Mouse (Mus musculus): ENCODE data around the gene Gns. TPM values are rescaled to one million over a fixed set of nuclear protein-coding genes. Genes with fewer than 3 reads are reported as not detected.

Gene Gns
- total RNA-seq, 1 experiment from 2014 or later = 96.6 TPM

GRCm38 (mm10) chr10:121439310-121439731, 74.4 kb downstream of the Gns start:
- ATAC-seq (ENCODE audit: extremely low read depth, insufficient number of reproducible peaks, low FRiP score, poor library complexity, severe bottlenecking) = no peak

GRCm38 (mm10) chr10:121443791-121444190, 78.9 kb downstream of the Gns start:
- ATAC-seq (ENCODE audit: extremely low read depth, insufficient number of reproducible peaks, low FRiP score, poor library complexity, severe bottlenecking) = no peak

- no peak for ATAC-seq (ENCODE audit: extremely low read depth, insufficient number of reproducible peaks, low FRiP score, poor library complexity, severe bottlenecking)
Measured at GRCm38 (mm10) chr10:121444198-121444597, 79.3 kb downstream of the Gns start.

- ATAC-seq (ENCODE audit: extremely low read depth, insufficient number of reproducible peaks, low FRiP score, poor library complexity, severe bottlenecking) = no peak
Measured at GRCm38 (mm10) chr10:121445808-121446207, 80.9 kb downstream of the Gns start.

Other genes with a start within 250 kb of the Gns start
- gene Tbc1d30, start 13.8 kb upstream of the Gns start, total RNA-seq (2017) = 0.93 and 1.4 TPM in 2 replicates
- 173 and 189 TPM in 2 replicates for gene Rassf3, start 111.3 kb downstream of the Gns start, total RNA-seq (2017)
- 133 and 134 TPM in 2 replicates for gene Tbk1, start 221.7 kb downstream of the Gns start, total RNA-seq (2017)